Mouse (Mus musculus): ENCODE data around the gene Glis3. TPM values are rescaled to one million over a fixed set of nuclear protein-coding genes. Genes with fewer than 3 reads are reported as not detected.

The Glis3 gene
- polyA plus RNA-seq, 1 experiment from 2014 or later = 7.9 TPM

DNA sequence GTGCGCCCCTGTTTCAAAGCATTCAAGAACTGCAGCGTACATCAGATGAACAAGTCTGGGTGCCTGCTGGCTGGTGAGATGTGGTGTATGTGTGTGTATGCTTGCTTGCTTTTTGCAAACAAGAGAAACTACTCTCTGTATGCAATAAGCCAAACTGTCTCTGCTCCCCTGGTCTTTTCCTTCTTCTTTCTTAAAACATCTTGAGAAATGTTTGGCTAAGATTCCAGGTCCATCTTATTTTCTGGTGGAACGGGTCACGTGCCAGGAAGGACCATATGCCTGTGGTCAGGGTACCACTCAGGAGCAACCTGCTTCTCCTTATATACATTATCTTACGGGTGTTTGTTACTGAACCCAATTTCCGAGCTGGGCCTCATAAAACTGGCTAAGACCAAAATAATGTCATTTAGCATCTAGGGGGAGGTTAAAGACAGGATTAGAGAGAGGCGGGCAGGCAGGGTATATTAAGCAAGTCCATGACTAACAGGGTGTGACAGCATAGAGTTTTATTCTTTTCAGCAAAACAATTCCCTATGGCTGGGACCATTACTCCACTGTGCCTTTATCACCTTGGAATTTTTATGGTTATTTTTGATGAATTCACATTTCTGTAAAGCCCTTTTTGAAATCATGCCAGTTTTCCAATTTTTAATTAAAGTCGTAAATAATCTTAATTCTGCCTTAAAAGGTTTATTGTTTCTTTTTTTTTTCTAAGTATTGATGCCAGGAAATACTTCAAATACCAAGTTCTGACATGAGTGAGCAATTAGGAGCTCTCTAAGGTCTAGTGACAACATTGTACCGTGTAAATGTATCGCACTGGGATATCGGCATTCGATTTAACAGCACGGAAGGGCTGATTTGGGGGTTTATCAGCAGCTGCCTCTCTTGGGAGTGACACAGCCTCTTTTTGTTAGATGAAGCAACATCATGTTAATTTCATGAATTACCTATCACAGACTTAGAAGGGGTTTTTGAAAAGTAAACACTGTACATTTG, 328.5 kb downstream of the Glis3 start:
- Histone ChIP-seq H3K4me1 (ENCODE audit: control insufficient read depth, insufficient read depth, low read length) (peaks cover 6% of the 10 kb centered on the region), H3K9ac (ENCODE audit: low read depth, low read length) (no peak overlapping the region), H3K36me3 (ENCODE audit: control insufficient read depth, insufficient read depth, low read length) (no peaks in the 10 kb centered on the region), H3K9me3 (ENCODE audit: control insufficient read depth, low read length) (no peaks in the 10 kb centered on the region), H3K27ac (ENCODE audit: low read depth, low read length) (no peak overlapping the region), H3K4me2 (replicated peaks; ENCODE audit: low read depth, low read length) (no peak overlapping the region), H3K27me3 (ENCODE audit: control insufficient read depth, insufficient read depth, low read length) (no peaks in the 10 kb centered on the region), H3K4me3 (ENCODE audit: low read length) (no peak overlapping the region)
- 53% methylated on average over 13 of the region's 13 CpGs for WGBS
- no peak for ATAC-seq (ENCODE audit: low FRiP score, low TSS enrichment)

- H3K4me3 ChIP-seq (ENCODE audit: low read length) = no peak overlapping the region
- ATAC-seq (ENCODE audit: low FRiP score, low TSS enrichment) = no peak
- no peak overlapping the region for H3K9ac ChIP-seq (ENCODE audit: low read depth, low read length)
- no peaks in the 10 kb centered on the region for H3K36me3 ChIP-seq (ENCODE audit: control insufficient read depth, insufficient read depth, low read length)
- H3K27ac ChIP-seq (ENCODE audit: low read depth, low read length) = no peak overlapping the region
- H3K4me1 ChIP-seq (ENCODE audit: control insufficient read depth, insufficient read depth, low read length) = peaks cover 4% of the 10 kb centered on the region
- no peaks in the 10 kb centered on the region for H3K27me3 ChIP-seq (ENCODE audit: control insufficient read depth, insufficient read depth, low read length)
- H3K9me3 ChIP-seq (ENCODE audit: control insufficient read depth, low read length) = no peaks in the 10 kb centered on the region
- no peak overlapping the region for H3K4me2 ChIP-seq (replicated peaks; ENCODE audit: low read depth, low read length)
- WGBS = 62% methylated on average over 13 of the region's 13 CpGs
Measured at GRCm38 (mm10) chr19:28347080-28347825, 332.6 kb downstream of the Glis3 start.

GRCm38 (mm10) chr19:28343640-28344039, 336.2 kb downstream of the Glis3 start:
- no peak for ATAC-seq (ENCODE audit: low FRiP score, low TSS enrichment)
- H3K36me3 ChIP-seq (ENCODE audit: control insufficient read depth, insufficient read depth, low read length) = no peaks in the 10 kb centered on the region
- no peaks in the 10 kb centered on the region for H3K4me1 ChIP-seq (ENCODE audit: control insufficient read depth, insufficient read depth, low read length)
- H3K9ac ChIP-seq (ENCODE audit: low read depth, low read length) = no peak overlapping the region
- no peaks in the 10 kb centered on the region for H3K9me3 ChIP-seq (ENCODE audit: control insufficient read depth, low read length)
- 83% methylated on average over 7 of the region's 7 CpGs for WGBS
- no peak overlapping the region for H3K27ac ChIP-seq (ENCODE audit: low read depth, low read length)
- H3K4me2 ChIP-seq (replicated peaks; ENCODE audit: low read depth, low read length) = no peak overlapping the region
- no peaks in the 10 kb centered on the region for H3K27me3 ChIP-seq (ENCODE audit: control insufficient read depth, insufficient read depth, low read length)
- no peak overlapping the region for H3K4me3 ChIP-seq (ENCODE audit: low read length)

DNA sequence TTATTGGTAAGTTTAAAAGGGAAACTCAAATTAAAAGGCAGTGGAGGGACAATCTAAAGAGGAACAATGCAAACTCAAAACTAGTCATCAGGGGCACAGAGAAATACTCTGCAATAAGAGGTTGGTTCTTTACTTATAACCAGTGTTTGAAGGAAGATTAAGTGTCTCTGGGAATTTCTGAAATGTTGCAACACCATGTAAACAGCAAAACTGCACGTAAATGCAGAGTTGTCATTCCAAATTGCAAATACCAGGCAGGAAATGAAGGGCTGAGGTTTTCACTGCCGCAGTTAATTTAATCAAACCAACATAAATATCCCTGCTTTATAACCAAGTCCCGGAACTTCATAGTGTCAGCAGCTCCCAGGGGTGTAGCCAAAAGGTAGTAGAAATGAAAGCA, 342.3 kb downstream of the Glis3 start:
- Histone ChIP-seq H3K9ac (ENCODE audit: low read depth, low read length) (no peak overlapping the region), H3K9me3 (ENCODE audit: control insufficient read depth, low read length) (no peaks in the 10 kb centered on the region), H3K4me2 (replicated peaks; ENCODE audit: low read depth, low read length) (no peak overlapping the region), H3K4me3 (ENCODE audit: low read length) (no peak overlapping the region), H3K4me1 (ENCODE audit: control insufficient read depth, insufficient read depth, low read length) (0 out of 2 replicates have a peak, but pooled peaks cover 14% of the 10 kb centered on the region), H3K36me3 (ENCODE audit: control insufficient read depth, insufficient read depth, low read length) (no peaks in the 10 kb centered on the region), H3K27me3 (ENCODE audit: control insufficient read depth, insufficient read depth, low read length) (no peaks in the 10 kb centered on the region), H3K27ac (ENCODE audit: low read depth, low read length) (no peak overlapping the region)
- ATAC-seq (ENCODE audit: low FRiP score, low TSS enrichment) = no peak
- 34% methylated on average over 3 of the region's 3 CpGs for WGBS

DNA sequence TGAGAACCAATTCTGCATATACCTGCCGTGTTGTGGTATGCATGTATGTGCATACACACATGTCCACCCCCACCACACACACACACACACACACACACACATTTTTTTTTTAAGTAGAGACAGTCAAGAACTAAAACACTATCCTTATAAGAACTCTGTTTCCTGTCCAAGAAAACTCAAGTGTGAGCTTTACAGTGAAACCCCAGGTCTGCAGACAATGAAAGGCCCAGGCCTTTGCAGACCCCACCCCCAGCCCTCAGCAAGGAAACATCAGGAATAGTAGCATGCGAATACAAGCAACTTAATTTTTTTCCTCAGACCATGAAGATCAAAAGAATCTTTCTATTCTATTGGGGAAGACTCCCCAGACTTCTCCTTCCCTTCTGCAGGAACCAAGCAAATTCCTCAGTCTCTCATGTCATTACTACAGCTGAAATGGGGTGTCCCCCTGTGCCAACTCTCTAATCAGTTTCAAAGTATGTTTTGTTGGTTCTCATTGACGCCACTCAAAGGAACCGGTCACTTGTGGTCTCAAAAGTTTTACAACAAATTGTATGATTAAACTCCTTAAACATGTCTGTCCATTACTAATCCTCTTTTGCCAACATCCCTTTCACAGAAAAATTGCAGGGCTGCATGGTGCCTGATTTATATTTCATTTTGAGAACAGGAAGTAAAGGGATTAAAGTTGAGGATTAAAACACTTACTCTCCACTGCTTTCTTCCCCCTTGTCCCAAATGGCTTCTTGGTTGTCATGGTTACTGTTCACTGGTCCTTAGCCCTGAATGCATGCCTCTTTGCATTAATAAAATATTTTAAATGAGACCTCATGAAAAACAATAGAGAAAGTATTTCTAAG, 343.0 kb downstream of the Glis3 start:
- no peak for ATAC-seq (ENCODE audit: low FRiP score, low TSS enrichment)
- no peak overlapping the region for H3K4me2 ChIP-seq (replicated peaks; ENCODE audit: low read depth, low read length)
- H3K4me1 ChIP-seq (ENCODE audit: control insufficient read depth, insufficient read depth, low read length) = 0 out of 2 replicates have a peak, but pooled peaks cover 14% of the 10 kb centered on the region
- no peaks in the 10 kb centered on the region for H3K36me3 ChIP-seq (ENCODE audit: control insufficient read depth, insufficient read depth, low read length)
- no peak overlapping the region for H3K9ac ChIP-seq (ENCODE audit: low read depth, low read length)
- WGBS = 81% methylated on average over 4 of the region's 4 CpGs
- H3K9me3 ChIP-seq (ENCODE audit: control insufficient read depth, low read length) = no peaks in the 10 kb centered on the region
- H3K27ac ChIP-seq (ENCODE audit: low read depth, low read length) = no peak overlapping the region
- no peaks in the 10 kb centered on the region for H3K27me3 ChIP-seq (ENCODE audit: control insufficient read depth, insufficient read depth, low read length)
- no peak overlapping the region for H3K4me3 ChIP-seq (ENCODE audit: low read length)

GRCm38 (mm10) chr19:28335890-28336289, 344.0 kb downstream of the Glis3 start:
- 71% methylated on average over 8 of the region's 8 CpGs for WGBS
- Histone ChIP-seq H3K27ac (ENCODE audit: low read depth, low read length) (no peak overlapping the region), H3K4me1 (ENCODE audit: control insufficient read depth, insufficient read depth, low read length) (0 out of 2 replicates have a peak, but pooled peaks cover 14% of the 10 kb centered on the region), H3K27me3 (ENCODE audit: control insufficient read depth, insufficient read depth, low read length) (no peaks in the 10 kb centered on the region), H3K9me3 (ENCODE audit: control insufficient read depth, low read length) (no peaks in the 10 kb centered on the region), H3K9ac (ENCODE audit: low read depth, low read length) (no peak overlapping the region), H3K4me2 (replicated peaks; ENCODE audit: low read depth, low read length) (no peak overlapping the region), H3K4me3 (ENCODE audit: low read length) (no peak overlapping the region), H3K36me3 (ENCODE audit: control insufficient read depth, insufficient read depth, low read length) (no peaks in the 10 kb centered on the region)
- ATAC-seq (ENCODE audit: low FRiP score, low TSS enrichment) = no peak

GRCm38 (mm10) chr19:28333007-28333766, 346.7 kb downstream of the Glis3 start:
- no peak overlapping the region for H3K4me3 ChIP-seq (ENCODE audit: low read length)
- H3K36me3 ChIP-seq (ENCODE audit: control insufficient read depth, insufficient read depth, low read length) = no peaks in the 10 kb centered on the region
- H3K4me2 ChIP-seq (replicated peaks; ENCODE audit: low read depth, low read length) = no peak overlapping the region
- no peaks in the 10 kb centered on the region for H3K27me3 ChIP-seq (ENCODE audit: control insufficient read depth, insufficient read depth, low read length)
- H3K27ac ChIP-seq (ENCODE audit: low read depth, low read length) = no peak overlapping the region
- 49% methylated on average over 11 of the region's 11 CpGs for WGBS
- H3K4me1 ChIP-seq (ENCODE audit: control insufficient read depth, insufficient read depth, low read length) = 0 out of 2 replicates have a peak, but pooled peaks cover 14% of the 10 kb centered on the region
- ATAC-seq (ENCODE audit: low FRiP score, low TSS enrichment) = no peak
- H3K9ac ChIP-seq (ENCODE audit: low read depth, low read length) = no peak overlapping the region
- no peaks in the 10 kb centered on the region for H3K9me3 ChIP-seq (ENCODE audit: control insufficient read depth, low read length)

Measured in kidney, embryonic 14.5 days (tissue).